Mouse (Mus musculus): Measurements from ENCODE around the gene Ak8. TPM values are rescaled to one million over a fixed set of nuclear protein-coding genes. Genes with fewer than 3 reads are reported as not detected.

Ak8 gene
- total RNA-seq, 2 experiments from 2014 or later: 1.2 to 2.0 TPM

GRCm38 (mm10) chr2:28722419-28722818 lies 22.5 kb downstream of the Ak8 start:
- intact Hi-C loops (cut with DNase I): no loop called here
- no peak for DNase-seq (ENCODE audit: extremely low spot score in 1 of 2, low spot score in 2 of 2)

GRCm38 (mm10) chr2:28723912-28724311 lies 23.9 kb downstream of the Ak8 start:
- DNase-seq (ENCODE audit: extremely low spot score in 1 of 2, low spot score in 2 of 2): no peak
- intact Hi-C loops (cut with DNase I): no loop called here

GRCm38 (mm10) chr2:28727786-28728404 lies 27.9 kb downstream of the Ak8 start:
- intact Hi-C loops (cut with DNase I): no loop called here
- DNase-seq (ENCODE audit: extremely low spot score in 1 of 2, low spot score in 2 of 2): no peak

- intact Hi-C loops (cut with DNase I): no loop called here
- DNase-seq (ENCODE audit: extremely low spot score in 1 of 2, low spot score in 2 of 2): no peak
Measured at GRCm38 (mm10) chr2:28730676-28731075, 30.7 kb downstream of the Ak8 start.

GRCm38 (mm10) chr2:28737112-28737511 lies 37.1 kb downstream of the Ak8 start:
- DNase-seq (ENCODE audit: extremely low spot score in 1 of 2, low spot score in 2 of 2): no peak
- intact Hi-C loops (cut with DNase I): no loop called here

- no peak for DNase-seq (ENCODE audit: extremely low spot score in 1 of 2, low spot score in 2 of 2)
- intact Hi-C loops (cut with DNase I): no loop called here
Measured at GRCm38 (mm10) chr2:28740159-28740558, 40.2 kb downstream of the Ak8 start.

- DNase-seq (ENCODE audit: extremely low spot score in 1 of 2, low spot score in 2 of 2): no peak
- intact Hi-C loops (cut with DNase I): no loop called here
Measured at GRCm38 (mm10) chr2:28742701-28743100, 42.7 kb downstream of the Ak8 start.

- intact Hi-C loops (cut with DNase I): no loop called here
- no peak for DNase-seq (ENCODE audit: extremely low spot score in 1 of 2, low spot score in 2 of 2)
Measured at GRCm38 (mm10) chr2:28746682-28747332, 46.8 kb downstream of the Ak8 start.

- DNase-seq (ENCODE audit: extremely low spot score in 1 of 2, low spot score in 2 of 2): no peak
Measured at GRCm38 (mm10) chr2:28747705-28748104, 47.7 kb downstream of the Ak8 start.

GRCm38 (mm10) chr2:28751186-28751585 lies 51.2 kb downstream of the Ak8 start:
- DNase-seq (ENCODE audit: extremely low spot score in 1 of 2, low spot score in 2 of 2): no peak
- intact Hi-C loops (cut with DNase I): no loop called here

More at GRCm38 (mm10) chr2:28747705-28748104, 47.7 kb downstream of the Ak8 start:
- intact Hi-C loops (cut with DNase I): no loop called here

- intact Hi-C loops (cut with DNase I): no loop called here
- DNase-seq (ENCODE audit: extremely low spot score in 1 of 2, low spot score in 2 of 2): no peak
Measured at GRCm38 (mm10) chr2:28751658-28752057, 51.7 kb downstream of the Ak8 start.

- peak in 1 of 2 experiments; percentile 55 for DNase-seq (ENCODE audit: extremely low spot score in 1 of 2, low spot score in 2 of 2)
- intact Hi-C loops (cut with DNase I): no loop called here
Measured at GRCm38 (mm10) chr2:28752388-28752787, 52.4 kb downstream of the Ak8 start.

- DNase-seq (ENCODE audit: extremely low spot score in 1 of 2, low spot score in 2 of 2): peak; percentile 79 to 80
- intact Hi-C loops (cut with DNase I): loop anchor here (5.0 kb wide), 3 partner anchors 52 to 222 kb away; no protein-coding TSS in a partner anchor
Measured at GRCm38 (mm10) chr2:28755451-28755850, 55.5 kb downstream of the Ak8 start.

- intact Hi-C loops (cut with DNase I): loop anchor here (2.0 to 5.0 kb wide), 4 partner anchors 51 to 297 kb away; no protein-coding TSS in a partner anchor
- DNase-seq (ENCODE audit: extremely low spot score in 1 of 2, low spot score in 2 of 2): peak; percentile 12 to 68
Measured at GRCm38 (mm10) chr2:28756201-28756600, 56.2 kb downstream of the Ak8 start.

GRCm38 (mm10) chr2:28759441-28759840 lies 59.5 kb downstream of the Ak8 start:
- DNase-seq (ENCODE audit: extremely low spot score in 1 of 2, low spot score in 2 of 2): no peak
- intact Hi-C loops (cut with DNase I): loop anchor here (5.0 kb wide), 3 partner anchors 48 to 218 kb away; no protein-coding TSS in a partner anchor

- intact Hi-C loops (cut with DNase I): no loop called here
Measured at GRCm38 (mm10) chr2:28766590-28766989, 66.6 kb downstream of the Ak8 start.

GRCm38 (mm10) chr2:28767041-28767440 lies 67.1 kb downstream of the Ak8 start:
- intact Hi-C loops (cut with DNase I): no loop called here

More at GRCm38 (mm10) chr2:28766590-28766989, 66.6 kb downstream of the Ak8 start:
- DNase-seq (ENCODE audit: extremely low spot score in 1 of 2, low spot score in 2 of 2): no peak

GRCm38 (mm10) chr2:28770697-28771096 lies 70.7 kb downstream of the Ak8 start:
- intact Hi-C loops (cut with DNase I): no loop called here
- DNase-seq (ENCODE audit: extremely low spot score in 1 of 2, low spot score in 2 of 2): no peak

More at GRCm38 (mm10) chr2:28767041-28767440, 67.1 kb downstream of the Ak8 start:
- no peak for DNase-seq (ENCODE audit: extremely low spot score in 1 of 2, low spot score in 2 of 2)

GRCm38 (mm10) chr2:28774073-28774472 lies 74.1 kb downstream of the Ak8 start:
- no peak for DNase-seq (ENCODE audit: extremely low spot score in 1 of 2, low spot score in 2 of 2)
- intact Hi-C loops (cut with DNase I): no loop called here

GRCm38 (mm10) chr2:28776728-28777127 lies 76.8 kb downstream of the Ak8 start:
- no peak for DNase-seq (ENCODE audit: extremely low spot score in 1 of 2, low spot score in 2 of 2)
- intact Hi-C loops (cut with DNase I): no loop called here

Data from left cerebral cortex, postnatal 10 days (tissue).